Mouse (Mus musculus) lung, embryonic 14.5 days (tissue): ENCODE results near the gene Cd101. TPM values are rescaled to one million over a fixed set of nuclear protein-coding genes. Genes with fewer than 3 reads are reported as not detected.

Experiments used
- ATAC-seq: fragments of 200-750 bp; cut with Nextera tagmentation; 2 replicates; pipeline ENCODE4 v1.8.0; 2017; ENCODE audit warnings: mild to moderate bottlenecking, moderate TSS enrichment, moderate library complexity; ENCODE audit not compliant: insufficient read depth
- DNase-seq: peaks from one replicate; pipeline ENCODE4 v3.0.0-alpha.2; 2015
- H3K27ac ChIP-seq: fragments of 300-500 bp; sonication (generic); 2 replicates; pipeline ENCODE4 v1.5.1; 2014; ENCODE audit warnings: low read depth, mild to moderate bottlenecking, moderate library complexity
- H3K27me3 ChIP-seq: fragments of 300-500 bp; sonication (generic); 2 replicates; pipeline ENCODE4 v1.6.1; 2014; ENCODE audit warnings: low read length, control low read depth; ENCODE audit not compliant: insufficient read depth
- H3K36me3 ChIP-seq: fragments of 300-500 bp; sonication (generic); 2 replicates; pipeline ENCODE4 v1.6.1; 2014; ENCODE audit warnings: control low read depth; ENCODE audit not compliant: insufficient read depth
- H3K4me1 ChIP-seq: fragments of 300-500 bp; sonication (generic); 2 replicates; pipeline ENCODE4 v1.6.1; 2014; ENCODE audit warnings: antibody characterized with exemption, control low read depth; ENCODE audit not compliant: insufficient read depth
- H3K4me2 ChIP-seq: fragments of 300-500 bp; sonication (generic); 2 replicates; pipeline ENCODE4 v1.6.1; 2014; ENCODE audit warnings: mild to moderate bottlenecking
- H3K4me3 ChIP-seq: fragments of 300-500 bp; sonication (generic); 2 replicates; pipeline ENCODE4 v1.5.1; 2014; ENCODE audit warnings: low read depth, low read length
- H3K9ac ChIP-seq: fragments of 300-500 bp; sonication (generic); 2 replicates; pipeline ENCODE4 v1.6.1; 2014
- H3K9me3 ChIP-seq: fragments of 300-500 bp; sonication (generic); 2 replicates; pipeline ENCODE4 v1.6.1; 2016; ENCODE audit warnings: low read depth, low read length, control low read depth
- CTCF ChIP-seq: IDR thresholded peaks from 2 replicates; pipeline ENCODE4 v1.5.1; 2016; ENCODE audit warnings: antibody characterized with exemption, low read depth
- WGBS: fragments of 180-500 bp; shearing (Covaris S2); extraction: QIAGEN DNeasy Blood & Tissue Kit; methylation state at CpG from one replicate; pipeline ENCODE4 v1.1.7; 2014; 5-methylcytosine and 5-hydroxymethylcytosine counted together
- polyA plus RNA-seq: library from polyadenylated mRNA; unstranded; fragments of >200 nt; fragmentation: Nextera tagmentation; extraction: Ambion mirVana; gene quantifications from 2 replicates; pipeline ENCODE4 v1.2.1, GENCODE M21; 2014

Gene Cd101
- polyA plus RNA-seq, 1 experiment from 2014 or later = 0.17 TPM

- Histone ChIP-seq H3K36me3 (no peaks in the 10 kb centered on the region), H3K4me2 (no peak overlapping the region), H3K9ac (no peak overlapping the region), H3K27ac (no peak overlapping the region), H3K27me3 (no peaks in the 10 kb centered on the region), H3K4me1 (no peaks in the 10 kb centered on the region), H3K9me3 (no peaks in the 10 kb centered on the region), H3K4me3 (no peak overlapping the region)
- WGBS = 59% methylated on average over 5 of the region's 5 CpGs
- no peak for TF ChIP-seq CTCF
- ATAC-seq = no peak
- DNase-seq = no peak
Observed at GRCm38 (mm10) chr3:101007112-101007782, 22.1 kb downstream of the Cd101 start.

- 51% methylated on average over 6 of the region's 6 CpGs for WGBS
- Histone ChIP-seq H3K27me3 (no peaks in the 10 kb centered on the region), H3K4me1 (no peaks in the 10 kb centered on the region), H3K36me3 (no peaks in the 10 kb centered on the region), H3K27ac (no peak overlapping the region), H3K4me3 (no peak overlapping the region), H3K4me2 (no peak overlapping the region), H3K9me3 (no peaks in the 10 kb centered on the region), H3K9ac (no peak overlapping the region)
- ATAC-seq (no peak), DNase-seq (peak; percentile 44)
- no peak for TF ChIP-seq CTCF
Observed at GRCm38 (mm10) chr3:101005392-101005791, 24.0 kb downstream of the Cd101 start.

GRCm38 (mm10) chr3:101003575-101004356, 25.6 kb downstream of the Cd101 start:
- Histone ChIP-seq H3K36me3 (no peaks in the 10 kb centered on the region), H3K27me3 (no peaks in the 10 kb centered on the region), H3K9ac (no peak overlapping the region), H3K27ac (no peak overlapping the region), H3K4me1 (peaks cover 2% of the 10 kb centered on the region; the same call in 1 of the 2 replicates), H3K9me3 (no peaks in the 10 kb centered on the region), H3K4me2 (no peak overlapping the region), H3K4me3 (no peak overlapping the region)
- WGBS = 81% methylated on average over 15 of the region's 15 CpGs
- ATAC-seq (no peak), DNase-seq (no peak)
- TF ChIP-seq CTCF = peak; percentile 14; the same call in 1 of the 2 replicates

GRCm38 (mm10) chr3:100999732-101000131, 29.6 kb downstream of the Cd101 start:
- Histone ChIP-seq H3K4me2 (no peak overlapping the region), H3K4me1 (peaks cover 11% of the 10 kb centered on the region), H3K27ac (no peak overlapping the region), H3K36me3 (no peaks in the 10 kb centered on the region), H3K4me3 (no peak overlapping the region), H3K9ac (no peak overlapping the region), H3K27me3 (no peaks in the 10 kb centered on the region), H3K9me3 (no peaks in the 10 kb centered on the region)
- no peak for DNase-seq
- WGBS = 23% methylated on average over 2 of the region's 2 CpGs
- TF ChIP-seq CTCF = no peak
- no peak for ATAC-seq

GRCm38 (mm10) chr3:100998904-100999340, 30.4 kb downstream of the Cd101 start:
- no peaks in the 10 kb centered on the region for H3K27me3 ChIP-seq
- H3K4me3 ChIP-seq = no peak overlapping the region
- no peaks in the 10 kb centered on the region for H3K9me3 ChIP-seq
- H3K27ac ChIP-seq = no peak overlapping the region; the same call in 1 of the 2 replicates
- ATAC-seq (peak; percentile 53; the same call in 1 of the 2 replicates), DNase-seq (peak; percentile 86)
- WGBS = 12% methylated on average over 6 of the region's 6 CpGs
- peaks cover 12% of the 10 kb centered on the region for H3K4me1 ChIP-seq
- no peak overlapping the region for H3K4me2 ChIP-seq
- H3K9ac ChIP-seq = no peak overlapping the region
- H3K36me3 ChIP-seq = no peaks in the 10 kb centered on the region
- peak; percentile 89 for TF ChIP-seq CTCF

GRCm38 (mm10) chr3:100997785-100998570, 31.4 kb downstream of the Cd101 start:
- H3K27me3 ChIP-seq = no peaks in the 10 kb centered on the region
- peak; percentile 73 for ATAC-seq
- 47% methylated on average over 10 of the region's 10 CpGs for WGBS

More at GRCm38 (mm10) chr3:100997785-100998570, 31.4 kb downstream of the Cd101 start:
- TF ChIP-seq CTCF = no peak
- Histone ChIP-seq H3K9me3 (no peaks in the 10 kb centered on the region), H3K9ac (no peak overlapping the region), H3K4me3 (no peak overlapping the region), H3K36me3 (no peaks in the 10 kb centered on the region), H3K4me2 (no peak overlapping the region), H3K4me1 (peaks cover 19% of the 10 kb centered on the region), H3K27ac (no peak overlapping the region; the same call in 1 of the 2 replicates)
- DNase-seq = peak; percentile 80
